Mouse (Mus musculus) kidney, postnatal 10 days (tissue): ENCODE measurements at regions not wholly inside any gene's neighbourhood (a gene's known extent, or its start where the extent isn't known, plus 50 kb on each side); places are given as distances from the start of the nearest gene placed in this dataset.

ENCODE experiments used
- DNase-seq: peaks from one replicate; pipeline ENCODE4 v3.0.0; 2021; ENCODE audit warnings: mixed read lengths

DNA sequence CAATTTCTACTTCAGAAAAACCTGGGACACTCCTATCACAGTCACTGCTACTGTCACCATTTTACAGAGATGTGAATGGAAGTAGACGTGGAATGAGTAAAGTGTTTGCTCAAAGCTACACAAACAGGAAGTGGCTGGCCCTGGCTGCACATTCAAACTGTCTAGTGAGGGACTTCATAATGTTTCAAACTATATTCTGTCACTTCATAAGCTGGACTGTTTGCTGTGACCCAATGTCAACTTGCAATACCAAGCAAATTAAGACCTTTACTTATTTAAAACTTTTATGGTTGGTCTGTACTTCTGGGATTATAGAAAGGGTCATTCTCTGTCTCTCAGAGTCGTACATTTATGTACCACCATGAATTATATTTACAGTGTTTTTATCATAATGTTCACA, 53.9 kb downstream of the Gm11361 start:
- DNase-seq, result no peak

DNA sequence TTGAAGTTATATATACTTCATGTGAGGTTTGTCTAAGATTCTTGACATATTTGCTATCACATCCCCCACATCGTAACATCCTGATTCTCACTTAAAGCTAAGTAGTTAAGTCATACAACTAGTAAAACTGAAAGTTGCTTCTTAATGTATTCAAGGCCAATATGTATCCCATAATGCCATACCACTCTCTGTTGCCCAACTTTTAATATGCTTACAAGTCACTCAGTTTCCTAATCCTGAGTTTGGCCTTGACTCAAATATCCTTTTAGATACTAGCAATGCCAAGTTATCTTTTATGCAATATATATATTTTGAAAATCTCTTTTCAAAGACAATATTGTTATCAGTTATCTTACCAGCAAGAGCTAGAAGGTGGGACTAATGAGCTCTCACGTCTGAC, 54.3 kb downstream of the Gm11361 start:
- no peak for DNase-seq

DNA sequence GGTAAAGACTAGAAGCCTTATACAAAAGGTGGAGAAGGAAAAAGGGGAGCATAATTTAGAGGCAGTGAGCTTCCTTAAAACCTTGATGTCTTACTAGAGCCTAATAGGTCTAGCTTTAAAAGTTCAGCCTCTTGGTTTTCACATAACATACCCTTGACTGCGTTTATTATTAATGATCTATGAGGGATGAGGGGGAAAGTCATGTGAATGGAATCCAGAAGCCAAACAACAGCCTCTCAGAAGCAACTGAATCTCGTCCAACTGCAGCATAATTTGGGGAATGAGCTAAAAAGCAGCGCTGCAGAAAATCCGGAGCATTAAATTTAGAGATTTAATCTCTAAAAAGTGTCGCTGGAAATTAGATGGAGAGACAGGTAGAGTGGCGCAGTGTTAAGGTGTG, 54.8 kb downstream of the Gm11361 start:
- peak; percentile 15 for DNase-seq

DNA sequence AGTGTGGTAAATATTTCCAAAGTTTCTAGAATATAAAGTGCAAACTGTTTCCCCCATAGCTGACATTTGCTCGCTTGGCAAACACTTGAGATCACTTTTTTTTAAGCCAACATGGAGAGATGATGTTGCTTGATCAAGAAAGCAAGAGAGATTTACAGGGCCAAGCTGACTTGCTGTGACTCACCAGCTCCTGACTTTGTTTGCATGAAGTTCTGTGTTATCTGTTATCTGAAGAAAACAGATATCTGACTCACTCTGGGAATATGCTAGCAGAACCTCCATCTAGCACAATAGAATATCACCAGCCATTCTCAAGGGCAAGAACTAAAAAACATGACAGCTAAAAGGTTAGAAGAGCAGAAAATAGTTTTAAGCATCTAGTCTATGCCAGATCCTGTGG, 56.1 kb downstream of the Gm11361 start:
- no peak for DNase-seq

DNA sequence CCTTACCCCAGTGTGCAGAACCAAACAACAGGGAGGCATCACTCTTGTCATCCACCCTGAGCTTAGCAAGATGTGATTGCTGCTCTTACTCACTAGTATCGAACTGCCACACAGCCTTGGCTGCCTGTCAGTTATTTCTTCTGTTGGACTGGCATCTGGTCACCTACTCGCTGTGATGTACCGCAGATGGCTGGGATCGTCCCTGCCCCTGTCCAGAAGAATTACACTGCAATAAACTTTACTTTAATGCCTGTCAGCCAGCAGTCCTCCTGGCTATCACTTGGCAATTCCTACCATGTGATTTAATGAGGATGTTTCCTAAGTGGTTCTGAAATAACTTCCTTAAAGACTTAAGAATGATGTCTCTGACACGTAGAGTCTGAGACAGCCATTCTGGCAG, 57.7 kb downstream of the Gm11361 start:
- DNase-seq, result no peak
